Mouse (Mus musculus): ENCODE measurements around the gene Atg9b. TPM values are rescaled to one million over a fixed set of nuclear protein-coding genes. Genes with fewer than 3 reads are reported as not detected.

Atg9b gene
- total RNA-seq, 4 experiments from 2014 or later, result 4.7 to 5.8 (median 5.1) TPM

GRCm38 (mm10) chr5:24381988-24382387 lies 10.0 kb downstream of the Atg9b start:
- DNase-seq (ENCODE audit: low spot score in 2 of 2), result no peak

GRCm38 (mm10) chr5:24381486-24381885 lies 10.5 kb downstream of the Atg9b start:
- no peak for DNase-seq (ENCODE audit: low spot score in 2 of 2)

- DNase-seq (ENCODE audit: low spot score in 2 of 2), result no peak
These were observed 11.4 kb downstream of the Atg9b start for GRCm38 (mm10) chr5:24380499-24380898.

- DNase-seq (ENCODE audit: low spot score in 2 of 2), result peak in 1 of 2 experiments; percentile 32
These were observed 12.4 kb downstream of the Atg9b start for GRCm38 (mm10) chr5:24379501-24379900.

- no peak for DNase-seq (ENCODE audit: low spot score in 2 of 2)
These were observed 13.2 kb downstream of the Atg9b start for GRCm38 (mm10) chr5:24378700-24379099.

GRCm38 (mm10) chr5:24374666-24375328 lies 17.1 kb downstream of the Atg9b start:
- no peak for DNase-seq (ENCODE audit: low spot score in 2 of 2)

GRCm38 (mm10) chr5:24374216-24374615 lies 17.7 kb downstream of the Atg9b start:
- no peak for DNase-seq (ENCODE audit: low spot score in 2 of 2)

- DNase-seq (ENCODE audit: low spot score in 2 of 2), result no peak
These were observed 18.1 kb downstream of the Atg9b start for GRCm38 (mm10) chr5:24373807-24374206.

- DNase-seq (ENCODE audit: low spot score in 2 of 2), result no peak
These were observed 22.2 kb downstream of the Atg9b start for GRCm38 (mm10) chr5:24369767-24370166.

- DNase-seq (ENCODE audit: low spot score in 2 of 2), result no peak
These were observed 25.5 kb downstream of the Atg9b start for GRCm38 (mm10) chr5:24366426-24366825.

- DNase-seq (ENCODE audit: low spot score in 2 of 2), result no peak
These were observed 26.4 kb downstream of the Atg9b start for GRCm38 (mm10) chr5:24365528-24365927.

- DNase-seq (ENCODE audit: low spot score in 2 of 2), result no peak
These were observed 27.0 kb downstream of the Atg9b start for GRCm38 (mm10) chr5:24364963-24365362.

- DNase-seq (ENCODE audit: low spot score in 2 of 2), result no peak
These were observed 27.4 kb downstream of the Atg9b start, which contains the start of gene Nos3 for GRCm38 (mm10) chr5:24364508-24364907. Gene Nos3 (plus strand): TSS chr5:24364810.

GRCm38 (mm10) chr5:24364061-24364460 lies 27.9 kb downstream of the Atg9b start:
- no peak for DNase-seq (ENCODE audit: low spot score in 2 of 2)

- no peak for DNase-seq (ENCODE audit: low spot score in 2 of 2)
These were observed 28.5 kb downstream of the Atg9b start for GRCm38 (mm10) chr5:24363467-24363866.

GRCm38 (mm10) chr5:24360792-24361454 lies 31.0 kb downstream of the Atg9b start:
- DNase-seq (ENCODE audit: low spot score in 2 of 2), result peak in 1 of 2 experiments; percentile 79

GRCm38 (mm10) chr5:24357461-24357860 lies 34.5 kb downstream of the Atg9b start:
- no peak for DNase-seq (ENCODE audit: low spot score in 2 of 2)

GRCm38 (mm10) chr5:24356764-24357163 lies 35.2 kb downstream of the Atg9b start:
- DNase-seq (ENCODE audit: low spot score in 2 of 2), result peak in 1 of 2 experiments; percentile 50

- DNase-seq (ENCODE audit: low spot score in 2 of 2), result no peak
These were observed 38.6 kb downstream of the Atg9b start for GRCm38 (mm10) chr5:24353327-24353726.

- DNase-seq (ENCODE audit: low spot score in 2 of 2), result no peak
These were observed 39.6 kb downstream of the Atg9b start for GRCm38 (mm10) chr5:24352251-24352859.

GRCm38 (mm10) chr5:24351701-24352171 lies 40.2 kb downstream of the Atg9b start:
- peak; percentile 74 to 81 for DNase-seq (ENCODE audit: low spot score in 2 of 2)

GRCm38 (mm10) chr5:24351278-24351677 lies 40.7 kb downstream of the Atg9b start, which contains the start of gene Kcnh2:
Gene Kcnh2 (minus strand): TSS chr5:24351604.
- no peak for DNase-seq (ENCODE audit: low spot score in 2 of 2)
